Mouse (Mus musculus) left cerebral cortex, adult 9 months (tissue): Measurements from ENCODE around the gene Msrb2.

ENCODE experiments used
- DNase-seq, 2 experiments: peaks; one replicate each; pipeline ENCODE4 v3.0.0; 2022; ENCODE audit warnings: low spot score in 2 of 2

Msrb2 gene

GRCm38 (mm10) chr2:19371390-19372158 is at the start of gene Msrb2:
Msrb2 (plus strand) TSS chr2:19371440.
- peak; percentile 32 to 73 for DNase-seq

- no peak for DNase-seq
Measured at GRCm38 (mm10) chr2:19322448-19322847, 48.8 kb upstream of the Msrb2 start.

DNA sequence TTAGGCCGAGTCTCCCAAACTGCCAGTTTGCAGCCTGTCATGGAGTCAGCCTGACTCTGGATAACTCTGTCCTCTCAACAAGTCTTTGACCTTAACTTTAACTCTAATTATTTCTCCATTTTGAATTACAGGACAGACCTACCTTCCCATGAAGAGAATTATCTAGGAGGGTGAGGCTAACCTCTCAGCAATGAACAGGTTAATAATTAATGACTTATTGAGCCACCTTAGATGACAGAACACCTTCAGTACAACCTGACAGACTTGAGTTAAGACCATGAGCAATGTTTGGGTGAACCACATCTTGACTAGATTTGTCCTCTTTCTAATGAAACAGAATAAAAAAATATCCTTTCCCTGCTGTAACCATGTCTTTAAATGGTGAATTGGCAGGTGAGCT is 44.9 kb upstream of the Msrb2 start:
- DNase-seq: no peak

DNA sequence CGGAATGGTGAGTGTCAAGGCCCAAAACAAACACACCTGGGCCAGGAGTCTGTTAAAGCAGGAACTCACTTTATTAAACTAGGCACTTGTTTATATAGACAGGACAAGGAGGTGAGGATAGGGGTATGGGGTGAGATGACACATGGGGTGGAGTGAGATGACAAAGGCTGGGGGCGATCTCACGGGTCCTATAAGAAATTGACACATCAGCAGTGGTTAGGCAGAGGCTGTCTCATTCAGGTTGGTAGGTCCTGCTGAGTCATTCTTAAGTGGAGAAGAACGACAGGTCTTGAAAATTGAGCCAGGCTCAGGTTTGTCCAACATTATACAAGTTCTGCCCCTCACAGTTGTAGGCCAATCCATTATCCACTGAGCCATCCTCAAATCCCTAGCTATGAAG is 43.4 kb upstream of the Msrb2 start:
- DNase-seq: no peak

DNA sequence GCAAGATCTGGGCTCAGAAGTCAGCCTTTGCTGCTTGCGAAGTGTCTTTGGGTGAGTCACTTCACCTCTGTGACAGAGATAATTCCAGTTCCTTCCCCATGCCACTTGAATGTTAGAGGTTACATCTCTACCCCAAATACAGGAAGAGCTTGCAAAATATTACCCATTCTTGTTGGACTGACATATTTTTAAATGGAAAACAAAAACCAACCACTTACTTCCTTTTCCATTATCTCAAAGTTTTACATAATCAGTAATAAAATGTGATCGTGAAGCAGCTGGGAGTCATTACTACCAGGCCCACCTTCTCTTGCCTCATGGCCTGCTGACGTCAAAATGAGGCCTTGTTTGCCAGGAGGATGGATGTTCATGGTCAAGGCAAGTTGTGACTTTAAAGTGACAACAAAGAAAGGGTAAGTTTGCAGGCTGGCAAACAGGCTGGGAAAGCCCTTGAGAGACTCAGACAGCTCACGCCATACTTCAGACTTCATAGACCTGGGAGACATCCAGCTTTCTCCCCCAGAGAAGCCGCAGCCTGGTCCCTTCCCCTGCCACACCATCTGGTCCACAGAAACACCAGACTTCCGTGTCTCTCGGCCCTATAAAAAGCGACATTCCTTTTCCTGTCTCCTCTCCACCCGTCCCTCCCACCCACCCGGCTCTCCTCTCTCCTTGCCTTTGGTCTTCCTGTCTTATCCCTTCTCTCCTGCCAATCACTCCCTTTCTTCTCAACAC is 27.2 kb upstream of the Msrb2 start:
- DNase-seq: peak; percentile 23 to 74

- peak; percentile 63 to 96 for DNase-seq
Measured at GRCm38 (mm10) chr2:19344636-19345413, 26.4 kb upstream of the Msrb2 start.

DNA sequence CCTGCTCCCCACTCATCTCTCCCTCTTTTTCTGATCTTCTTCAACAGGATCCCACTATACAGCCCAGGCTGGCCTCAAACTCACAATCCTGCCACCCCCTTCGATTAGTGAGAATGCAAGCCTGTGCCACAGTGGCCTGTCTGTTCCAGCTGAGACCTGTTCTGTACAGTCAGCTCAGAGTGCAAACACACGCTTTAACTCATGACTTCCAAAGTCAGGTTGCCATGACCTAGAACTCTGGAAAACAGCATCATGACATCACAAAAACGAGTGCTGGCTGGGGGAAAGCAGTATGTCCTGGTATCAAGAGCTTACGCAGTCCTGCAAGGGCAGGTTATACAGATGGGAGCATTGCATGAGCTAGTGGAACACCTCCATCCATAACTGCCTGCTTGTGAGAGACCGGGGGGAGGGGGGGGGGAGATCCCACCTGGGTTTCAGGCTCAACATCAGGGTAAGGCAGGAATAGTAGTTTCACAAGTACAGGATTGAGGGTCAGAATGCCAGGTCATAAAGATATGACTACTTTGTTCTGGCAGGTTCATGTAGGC is 25.8 kb upstream of the Msrb2 start:
- no peak for DNase-seq

GRCm38 (mm10) chr2:19348454-19348853 is 22.8 kb upstream of the Msrb2 start:
- no peak for DNase-seq

DNA sequence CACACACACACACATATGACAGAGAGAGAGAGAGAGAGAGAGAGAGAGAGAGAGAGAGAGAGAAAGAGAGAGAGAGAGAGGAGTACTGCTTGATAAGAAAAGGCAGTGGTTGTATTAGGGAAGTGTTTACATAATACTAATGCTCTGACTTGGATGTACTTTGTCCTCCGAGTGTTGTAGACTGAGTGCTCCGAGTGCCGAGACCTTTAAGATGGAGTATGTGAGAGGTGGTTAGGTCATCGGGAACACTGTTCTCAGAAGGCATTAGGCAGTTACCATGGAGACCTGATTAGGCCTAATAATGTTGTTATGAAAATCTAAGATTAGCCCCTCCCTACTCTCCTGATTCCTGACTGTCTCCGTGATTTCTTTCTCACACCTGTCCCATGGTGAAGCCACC is 21.1 kb upstream of the Msrb2 start:
- no peak for DNase-seq

DNA sequence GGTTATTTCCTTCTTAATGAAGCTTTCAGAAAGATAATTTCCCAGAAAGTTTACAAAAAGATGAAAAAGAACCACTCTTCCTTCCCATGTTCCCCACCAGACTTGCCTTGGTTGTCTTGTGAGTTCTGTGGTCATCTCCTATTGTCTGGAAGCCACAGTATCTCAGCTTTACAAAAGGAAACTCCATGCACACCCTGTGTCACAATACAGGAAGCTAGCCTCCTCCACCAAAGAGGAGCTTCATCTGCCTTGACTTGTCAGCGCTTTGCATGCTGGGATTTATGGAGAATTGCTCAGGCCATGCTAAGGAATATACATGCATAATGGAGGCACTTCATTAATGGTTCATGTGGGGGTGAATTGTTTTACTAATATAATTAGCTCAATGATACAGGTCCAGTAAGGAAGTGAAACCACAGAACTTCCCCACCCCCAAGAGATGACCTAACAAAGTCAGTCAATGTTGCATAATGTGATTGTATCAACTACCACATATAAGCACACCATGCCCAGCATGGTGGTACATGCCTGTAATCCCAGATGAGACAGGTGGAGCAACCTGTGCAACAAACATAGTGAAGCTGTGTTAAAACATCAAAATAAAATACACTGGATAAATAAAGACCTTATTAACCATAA is 19.5 kb upstream of the Msrb2 start:
- DNase-seq: no peak

GRCm38 (mm10) chr2:19353158-19353557 is 18.1 kb upstream of the Msrb2 start:
- DNase-seq: no peak

GRCm38 (mm10) chr2:19362880-19363279 is 8.4 kb upstream of the Msrb2 start:
- DNase-seq: no peak

GRCm38 (mm10) chr2:19366426-19366825 is 4.8 kb upstream of the Msrb2 start:
- DNase-seq: no peak

DNA sequence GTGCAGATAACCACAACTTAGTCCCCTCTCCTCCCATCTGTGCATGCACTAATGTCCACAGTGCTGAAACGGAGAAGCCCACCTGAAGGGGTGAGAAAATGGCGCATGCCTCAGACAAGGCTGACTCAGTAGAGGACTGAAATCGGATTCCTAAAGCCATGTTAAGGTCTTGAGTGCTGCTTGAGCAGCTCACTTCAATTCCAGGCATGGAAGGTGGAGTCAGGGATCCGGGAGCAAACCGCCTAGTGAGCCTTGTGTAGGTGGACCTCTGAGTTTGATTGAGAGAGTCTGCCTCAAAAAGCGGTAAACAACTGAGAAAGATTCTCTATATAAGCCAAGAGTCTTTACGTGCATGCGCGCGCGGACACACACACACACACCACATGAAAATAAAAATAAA is 4.1 kb upstream of the Msrb2 start:
- DNase-seq: no peak

- DNase-seq: no peak
Measured at GRCm38 (mm10) chr2:19373695-19374094, 2.5 kb downstream of the Msrb2 start.

GRCm38 (mm10) chr2:19380446-19380950 is 9.3 kb downstream of the Msrb2 start:
- no peak for DNase-seq

- DNase-seq: no peak
Measured at GRCm38 (mm10) chr2:19380986-19381385, 9.7 kb downstream of the Msrb2 start.

- DNase-seq: no peak
Measured at GRCm38 (mm10) chr2:19382206-19382605, 11.0 kb downstream of the Msrb2 start.

- DNase-seq: no peak
Measured at GRCm38 (mm10) chr2:19383006-19383405, 11.8 kb downstream of the Msrb2 start.

GRCm38 (mm10) chr2:19385772-19386171 is 14.5 kb downstream of the Msrb2 start:
- DNase-seq: no peak

- DNase-seq: no peak
Measured at GRCm38 (mm10) chr2:19388329-19389103, 17.3 kb downstream of the Msrb2 start.
